Mouse (Mus musculus) large intestine, adult 2 months (tissue): Measurements from ENCODE around the gene Mospd3. TPM values are rescaled to one million over a fixed set of nuclear protein-coding genes. Genes with fewer than 3 reads are reported as not detected.

Experiments
- DNase-seq: peaks from one replicate; pipeline ENCODE4 v3.0.0-alpha.2; 2012; ENCODE audit warnings: low read depth, low spot score
- WGBS: fragments of 180-500 bp; shearing (Covaris S2); methylation state at CpG from one replicate; pipeline ENCODE4 v1.1.7; 2018; 5-methylcytosine and 5-hydroxymethylcytosine counted together
- polyA plus RNA-seq: library from polyadenylated mRNA; depleted of rRNA; stranded (reverse); fragments of >200 nt; gene quantifications from 2 replicates; pipeline ENCODE4 v1.2.3, GENCODE M21; 2012; rRNA removed

The Mospd3 gene
- 69.4 and 80.2 TPM in 2 replicates for polyA plus RNA-seq

DNA sequence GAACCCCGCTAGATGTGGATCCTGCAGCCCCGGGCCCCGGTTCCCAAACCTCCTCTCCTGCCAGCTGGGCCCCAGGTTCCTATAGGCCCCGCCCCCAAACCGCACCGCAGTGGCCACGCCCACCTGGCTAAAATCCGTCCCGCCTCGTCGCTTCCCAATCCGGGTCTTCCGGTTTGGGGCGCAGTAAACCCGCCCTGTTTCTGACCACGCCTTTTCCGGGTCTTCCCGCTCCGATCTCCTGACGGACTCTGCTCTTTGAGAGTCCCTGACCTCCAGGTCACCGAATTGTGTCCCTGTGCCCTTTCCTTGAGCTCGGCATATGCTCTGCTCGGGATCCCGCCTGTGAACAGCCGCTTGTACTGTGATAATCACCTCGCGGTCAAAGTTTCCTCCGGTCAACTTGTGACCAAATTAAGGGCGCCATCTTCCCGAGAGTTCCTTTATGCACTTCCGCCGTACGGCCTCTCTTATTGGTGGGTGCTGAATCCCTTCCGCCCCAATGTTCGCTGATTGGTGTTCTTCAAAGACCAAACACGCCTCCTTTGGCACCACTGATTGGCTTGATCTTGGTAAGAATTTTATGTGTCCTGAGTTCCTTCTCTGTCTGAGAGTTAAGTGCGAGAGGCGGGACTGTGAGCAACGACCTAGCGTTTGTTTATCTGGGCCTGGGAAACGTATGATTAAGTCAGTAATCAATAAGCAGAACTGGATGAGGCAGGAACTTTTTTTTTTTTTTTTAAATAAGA, at the start of gene Mospd3:
Mospd3 (minus strand) TSS at position 440 of the 746 bp plus-strand sequence.
- peak; percentile 99 for DNase-seq
- under 1% methylated on average over 41 of the region's 41 CpGs for WGBS

DNA sequence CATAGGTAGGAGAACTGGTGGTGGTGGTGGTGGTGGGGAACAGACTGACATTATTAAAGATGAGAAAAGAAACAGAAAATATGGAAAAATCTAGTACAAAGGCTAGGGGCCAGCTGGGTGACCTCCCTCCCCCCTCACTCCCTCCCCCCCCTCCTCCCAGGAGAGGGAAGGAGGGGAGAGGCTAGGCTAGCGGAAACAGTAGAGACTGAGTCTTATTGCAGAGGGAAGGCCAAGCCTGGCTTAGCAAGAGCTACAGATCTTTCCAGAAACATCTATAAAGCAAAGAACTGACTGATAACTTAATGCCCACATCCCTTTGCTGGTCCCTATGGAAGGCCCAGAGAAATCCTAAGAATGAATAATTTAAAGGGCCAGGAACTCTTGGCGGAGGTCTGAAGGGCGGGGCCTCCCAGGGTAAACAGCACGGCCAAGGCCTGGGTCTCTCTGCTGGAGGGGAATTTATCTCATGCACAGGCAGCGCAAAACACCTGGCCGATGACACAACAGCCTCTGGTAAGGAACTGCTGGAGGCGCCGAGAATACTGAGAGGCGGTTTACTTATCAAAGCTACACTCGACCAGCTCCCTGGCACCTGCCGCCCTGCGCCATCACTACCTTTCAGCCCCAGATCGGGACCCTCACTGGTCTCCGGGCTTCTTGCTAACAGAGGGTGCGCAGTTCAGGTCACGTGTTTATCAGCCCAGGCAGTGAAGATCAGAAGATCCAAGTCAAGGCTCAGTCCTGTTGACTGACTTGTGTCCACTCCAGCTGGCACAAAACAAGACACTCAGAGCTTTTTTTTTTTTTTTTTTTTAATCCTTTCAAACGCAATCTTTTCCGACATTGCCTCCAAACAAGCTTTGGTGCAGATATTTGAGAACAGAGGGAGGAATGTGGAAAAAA, 49.1 kb upstream of the Mospd3 start:
- no peak for DNase-seq
- WGBS, result 20% methylated on average over 17 of the region's 18 CpGs

GRCm38 (mm10) chr5:137649251-137649650, 48.4 kb upstream of the Mospd3 start:
- DNase-seq, result no peak
- 43% methylated on average over 4 of the region's 4 CpGs for WGBS

- 40% methylated on average over 9 of the region's 9 CpGs for WGBS
- DNase-seq, result no peak
Observed at GRCm38 (mm10) chr5:137647827-137648601, 47.2 kb upstream of the Mospd3 start.

- 49% methylated on average over 11 of the region's 11 CpGs for WGBS
Observed at GRCm38 (mm10) chr5:137645652-137646091, 44.8 kb upstream of the Mospd3 start, which contains the start of gene Irs3. Gene Irs3 (minus strand): TSS chr5:137645714.

DNA sequence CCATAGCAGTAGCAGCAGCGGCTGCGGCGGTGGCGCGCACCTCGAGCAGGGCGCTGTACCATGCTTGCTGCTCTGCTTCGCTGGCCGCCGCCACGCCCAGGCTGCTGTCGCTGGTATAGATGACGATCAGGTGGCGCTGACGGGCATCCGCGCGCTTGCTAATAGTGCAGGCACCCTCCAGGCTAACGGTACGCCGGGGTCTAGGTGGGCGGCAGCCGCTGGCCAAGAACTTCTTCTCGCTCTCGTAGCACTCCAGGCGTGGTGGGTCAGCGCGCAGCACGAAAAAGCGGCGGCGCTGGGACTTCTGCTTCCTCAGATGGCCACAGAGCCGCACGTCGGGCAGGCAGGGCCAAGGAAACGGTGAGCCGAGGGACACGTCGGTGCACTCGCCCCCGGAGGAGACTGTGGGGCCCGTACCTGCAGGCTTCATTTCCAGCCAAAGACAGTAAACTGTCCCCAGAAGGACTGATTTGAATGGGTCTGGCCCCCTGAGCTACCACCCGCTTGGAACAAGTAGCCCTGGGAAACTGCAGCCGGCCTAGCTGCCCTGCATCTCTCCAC, 44.3 kb upstream of the Mospd3 start:
- DNase-seq, result no peak
- WGBS, result 9% methylated on average over 44 of the region's 44 CpGs

More at GRCm38 (mm10) chr5:137645652-137646091, 44.8 kb upstream of the Mospd3 start, which contains the start of gene Irs3:
- DNase-seq, result no peak

DNA sequence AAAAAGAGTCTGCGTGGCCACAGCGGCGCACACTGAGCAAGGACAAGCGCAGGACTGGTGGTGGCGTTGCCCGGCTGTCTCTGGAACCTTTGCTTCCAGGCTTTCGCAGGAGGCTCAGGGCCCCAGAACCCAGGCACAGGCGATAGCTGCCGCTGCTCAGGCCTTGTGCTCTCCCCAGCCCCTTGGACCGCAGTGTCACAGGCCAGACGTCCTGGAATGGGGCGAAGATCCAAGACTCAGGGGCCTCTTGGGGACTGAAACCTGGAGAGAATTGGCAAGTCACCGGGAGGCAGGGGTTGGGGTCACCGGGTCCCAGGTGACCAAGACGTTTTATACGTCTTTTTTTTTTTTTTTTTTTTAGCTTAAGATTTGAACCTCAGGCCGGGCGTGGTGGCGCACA, 43.6 kb upstream of the Mospd3 start:
- DNase-seq, result no peak
- WGBS, result 70% methylated on average over 19 of the region's 19 CpGs

GRCm38 (mm10) chr5:137642886-137643285, 42.0 kb upstream of the Mospd3 start:
- no peak for DNase-seq
- 50% methylated on average over 4 of the region's 4 CpGs for WGBS

DNA sequence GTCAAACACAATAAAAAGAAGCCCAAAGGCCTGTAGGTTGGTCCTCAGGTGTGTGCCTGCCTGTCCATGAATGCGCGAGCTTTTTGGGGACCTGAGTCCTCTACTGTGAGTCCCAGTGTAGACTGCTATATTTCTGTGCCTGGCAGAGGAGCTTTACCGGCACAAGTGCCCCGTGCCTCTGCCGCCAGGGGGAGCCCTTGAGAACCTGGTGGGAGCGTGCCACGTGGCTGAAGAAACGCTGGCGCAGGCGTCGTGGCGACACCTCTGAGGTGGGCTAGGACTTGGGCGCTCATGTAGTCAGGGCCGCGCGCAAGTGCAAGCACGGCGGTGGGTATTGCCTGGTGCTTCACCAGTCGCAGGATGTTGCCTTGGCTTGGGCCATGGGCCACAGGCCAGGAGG, 40.2 kb upstream of the Mospd3 start, which contains the start of gene Sap25:
Sap25 (plus strand) TSS at position 281 of the 400 bp plus-strand sequence.
- 82% methylated on average over 19 of the region's 19 CpGs for WGBS
- DNase-seq, result no peak

DNA sequence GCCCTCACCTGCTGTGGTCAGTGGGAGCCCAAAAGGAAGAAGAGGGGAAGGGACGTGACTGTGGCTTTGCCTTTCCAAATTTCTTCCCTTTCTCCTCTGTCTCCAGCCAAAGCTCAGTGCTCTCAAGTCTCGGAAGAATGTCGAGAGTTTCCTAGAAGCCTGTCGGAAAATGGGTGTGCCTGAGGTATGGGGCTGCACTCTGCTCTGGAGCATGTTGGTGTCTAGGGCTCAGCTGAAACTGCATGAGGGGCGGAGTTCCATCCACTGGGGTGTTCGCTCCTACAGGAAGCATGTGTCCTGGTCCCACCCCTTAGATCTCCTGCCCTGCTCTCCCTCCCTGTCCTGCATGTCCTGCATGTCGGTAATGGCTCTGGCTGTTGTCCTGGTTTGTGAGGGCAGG, 38.6 kb upstream of the Mospd3 start:
- WGBS, result 74% methylated on average over 7 of the region's 7 CpGs
- DNase-seq, result no peak

- DNase-seq, result no peak
- WGBS, result 54% methylated on average over 12 of the region's 12 CpGs
Observed at GRCm38 (mm10) chr5:137633397-137634084, 32.7 kb upstream of the Mospd3 start.

DNA sequence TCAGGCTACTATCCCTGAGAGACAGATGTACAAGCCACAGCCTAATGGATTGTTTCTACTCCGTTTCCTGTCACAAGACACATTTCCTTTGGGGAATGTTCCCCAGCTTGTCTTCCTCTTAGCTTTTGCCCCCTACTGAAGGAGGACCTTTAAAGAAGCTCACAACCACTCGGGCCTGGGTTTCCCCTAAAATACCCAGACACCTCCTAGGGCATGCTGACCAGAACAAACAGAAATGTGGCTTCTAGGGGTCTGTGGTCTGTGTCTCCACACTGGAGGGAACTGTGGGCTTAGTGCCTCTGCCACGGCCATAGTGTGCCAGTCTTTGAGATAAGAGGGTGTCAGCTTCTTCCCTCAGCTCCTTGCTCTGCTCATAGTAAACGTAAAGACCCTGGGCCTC, 30.7 kb upstream of the Mospd3 start:
- WGBS, result 54% methylated on average over 4 of the region's 4 CpGs
- DNase-seq, result no peak

GRCm38 (mm10) chr5:137631171-137631570, 30.3 kb upstream of the Mospd3 start:
- DNase-seq, result no peak
- WGBS, result 28% methylated on average over 9 of the region's 9 CpGs

DNA sequence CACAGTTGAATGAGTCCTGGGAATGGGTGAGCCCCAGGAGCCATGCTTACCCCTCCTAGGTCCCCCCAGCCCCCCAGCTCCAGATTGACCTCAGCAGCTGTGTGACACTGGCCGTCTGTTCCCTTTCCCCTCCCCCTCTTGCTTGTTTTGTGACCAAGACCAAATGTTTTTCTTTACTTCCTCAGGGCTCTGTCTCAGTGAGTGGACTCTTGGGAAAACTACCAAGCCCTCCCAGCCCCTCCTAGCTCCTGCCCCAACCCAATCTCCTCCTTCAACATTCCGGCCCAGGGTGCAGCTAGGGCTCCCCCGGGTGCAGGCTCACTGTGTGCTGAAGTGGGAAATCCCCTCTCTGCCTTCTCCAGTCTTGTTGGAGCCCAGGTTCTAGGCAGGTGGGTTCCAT, 29.7 kb upstream of the Mospd3 start:
- no peak for DNase-seq
- WGBS, result 12% methylated on average over 3 of the region's 3 CpGs

GRCm38 (mm10) chr5:137629906-137630545, 29.2 kb upstream of the Mospd3 start:
- no peak for DNase-seq
- WGBS, result 6% methylated on average over 6 of the region's 6 CpGs

DNA sequence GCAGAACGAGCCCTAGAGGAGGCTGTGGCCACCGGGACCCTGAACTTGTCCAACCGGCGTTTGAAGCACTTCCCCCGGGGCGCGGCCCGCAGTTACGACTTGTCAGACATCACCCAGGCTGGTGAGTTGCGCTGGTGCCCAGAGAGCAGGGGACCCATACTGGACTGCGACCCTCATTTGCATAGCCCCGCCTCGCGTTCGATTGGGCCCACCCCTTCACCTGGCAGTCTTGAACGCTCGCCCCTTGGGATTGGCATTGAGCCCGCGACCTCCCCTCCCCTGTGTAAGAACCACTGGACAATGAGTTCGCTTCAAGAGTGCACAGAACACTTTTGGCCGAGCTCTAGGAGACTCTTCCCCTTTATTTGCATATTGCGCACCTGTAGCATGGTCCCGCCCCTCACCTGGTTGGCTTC, 28.5 kb upstream of the Mospd3 start:
- WGBS, result under 1% methylated on average over 23 of the region's 23 CpGs
- DNase-seq, result no peak

GRCm38 (mm10) chr5:137628498-137629305, 27.8 kb upstream of the Mospd3 start, which contains the start of the genes Fbxo24, Lrch4 and Gm20605:
Gene Fbxo24 (minus strand): TSS chr5:137629002.
Gene Lrch4 (plus strand): TSS chr5:137629121.
Gene Gm20605 (plus strand): TSS chr5:137629175.
- WGBS, result under 1% methylated on average over 45 of the region's 46 CpGs
- DNase-seq, result peak; percentile 99
